Mouse (Mus musculus): ENCODE measurements around the gene Ppara. TPM values are rescaled to one million over a fixed set of nuclear protein-coding genes. Genes with fewer than 3 reads are reported as not detected.

The Ppara gene
- polyA plus RNA-seq, 2 experiments = 4.4 to 6.9 TPM

- 44% methylated on average over 4 of the region's 4 CpGs for WGBS (ENCODE audit: insufficient replicate concordance)
- Histone ChIP-seq H3K4me3 (ENCODE audit: insufficient read depth in 1 of 2, low read depth in 2 of 2, low read length in 2 of 2) (no peak overlapping the region), H3K4me2 (ENCODE audit: low read depth) (no peak overlapping the region), H3K27me3 (ENCODE audit: control insufficient read depth, insufficient read depth, low read length) (no peaks in the 10 kb centered on the region), H3K4me1 (replicated peaks; ENCODE audit: control insufficient read depth in 2 of 2, insufficient read depth in 2 of 2, low read length in 1 of 2) (0 out of 4 replicates have a peak, but pooled peaks cover 0 to 2% of the 10 kb centered on the region in 2 experiments), H3K9ac (replicated peaks) (no peak overlapping the region), H3K27ac (no peak overlapping the region), H3K9me3 (ENCODE audit: control insufficient read depth, low read length) (no peaks in the 10 kb centered on the region), H3K36me3 (replicated peaks; ENCODE audit: control insufficient read depth, insufficient read depth, low read depth) (no peaks in the 10 kb centered on the region)
- TF ChIP-seq EP300 (IDR thresholded peaks at IDR 0.05; ENCODE audit: low read depth) (no peak), CTCF (IDR thresholded peaks at IDR 0.05; ENCODE audit: low read depth) (no peak)
- no peak for ATAC-seq (ENCODE audit: insufficient read depth)
- DNase-seq (ENCODE audit: low read depth in 3 of 3, low spot score in 3 of 3) = no peak
Measured at GRCm38 (mm10) chr15:85717008-85717407, 17.8 kb upstream of the Ppara start.

GRCm38 (mm10) chr15:85717800-85718199, 17.0 kb upstream of the Ppara start:
- no peaks in the 10 kb centered on the region for H3K36me3 ChIP-seq (replicated peaks; ENCODE audit: control insufficient read depth, insufficient read depth, low read depth)
- WGBS (ENCODE audit: insufficient replicate concordance) = 74% methylated on average over 2 of the region's 2 CpGs
- TF ChIP-seq EP300 (IDR thresholded peaks at IDR 0.05; ENCODE audit: low read depth) = no peak
- TF ChIP-seq CTCF (IDR thresholded peaks at IDR 0.05; ENCODE audit: low read depth) = 0 out of 2 replicates have a peak, but pooled peaks have one; percentile 15
- no peak overlapping the region for H3K4me2 ChIP-seq (ENCODE audit: low read depth)
- ATAC-seq (ENCODE audit: insufficient read depth) = no peak
- H3K9ac ChIP-seq (replicated peaks) = no peak overlapping the region
- H3K27ac ChIP-seq = no peak overlapping the region
- no peaks in the 10 kb centered on the region for H3K9me3 ChIP-seq (ENCODE audit: control insufficient read depth, low read length)
- DNase-seq (ENCODE audit: low read depth in 3 of 3, low spot score in 3 of 3) = no peak
- H3K4me3 ChIP-seq (ENCODE audit: insufficient read depth in 1 of 2, low read depth in 2 of 2, low read length in 2 of 2) = no peak overlapping the region
- 0 out of 4 replicates have a peak, but pooled peaks cover 0 to 2% of the 10 kb centered on the region in 2 experiments for H3K4me1 ChIP-seq (replicated peaks; ENCODE audit: control insufficient read depth in 2 of 2, insufficient read depth in 2 of 2, low read length in 1 of 2)
- no peaks in the 10 kb centered on the region for H3K27me3 ChIP-seq (ENCODE audit: control insufficient read depth, insufficient read depth, low read length)

- peaks cover 0 to 4% of the 10 kb centered on the region in 2 experiments; a peak in 2 of 4 replicates for H3K4me1 ChIP-seq (replicated peaks; ENCODE audit: control insufficient read depth in 2 of 2, insufficient read depth in 2 of 2, low read length in 1 of 2)
- no peak for DNase-seq (ENCODE audit: low read depth in 3 of 3, low spot score in 3 of 3)
- TF ChIP-seq CTCF (IDR thresholded peaks at IDR 0.05; ENCODE audit: low read depth) (no peak), EP300 (IDR thresholded peaks at IDR 0.05; ENCODE audit: low read depth) (no peak)
- H3K9ac ChIP-seq (replicated peaks) = no peak overlapping the region
- no peak overlapping the region for H3K4me2 ChIP-seq (ENCODE audit: low read depth)
- 37% methylated on average over 7 of the region's 7 CpGs for WGBS (ENCODE audit: insufficient replicate concordance)
- no peak overlapping the region for H3K27ac ChIP-seq
- no peaks in the 10 kb centered on the region for H3K36me3 ChIP-seq (replicated peaks; ENCODE audit: control insufficient read depth, insufficient read depth, low read depth)
- H3K9me3 ChIP-seq (ENCODE audit: control insufficient read depth, low read length) = no peaks in the 10 kb centered on the region
- ATAC-seq (ENCODE audit: insufficient read depth) = no peak
- no peak overlapping the region for H3K4me3 ChIP-seq (ENCODE audit: insufficient read depth in 1 of 2, low read depth in 2 of 2, low read length in 2 of 2)
- no peaks in the 10 kb centered on the region for H3K27me3 ChIP-seq (ENCODE audit: control insufficient read depth, insufficient read depth, low read length)
Measured at GRCm38 (mm10) chr15:85719017-85719416, 15.8 kb upstream of the Ppara start.

GRCm38 (mm10) chr15:85720366-85720841, 14.4 kb upstream of the Ppara start:
- Histone ChIP-seq H3K9ac (replicated peaks) (no peak overlapping the region), H3K27ac (no peak overlapping the region), H3K4me1 (replicated peaks; ENCODE audit: control insufficient read depth in 2 of 2, insufficient read depth in 2 of 2, low read length in 1 of 2) (peaks cover 0 to 4% of the 10 kb centered on the region in 2 experiments; a peak in 2 of 4 replicates), H3K4me2 (ENCODE audit: low read depth) (no peak overlapping the region), H3K9me3 (ENCODE audit: control insufficient read depth, low read length) (no peaks in the 10 kb centered on the region), H3K4me3 (ENCODE audit: insufficient read depth in 1 of 2, low read depth in 2 of 2, low read length in 2 of 2) (no peak overlapping the region), H3K36me3 (replicated peaks; ENCODE audit: control insufficient read depth, insufficient read depth, low read depth) (no peaks in the 10 kb centered on the region), H3K27me3 (ENCODE audit: control insufficient read depth, insufficient read depth, low read length) (no peaks in the 10 kb centered on the region)
- ATAC-seq (ENCODE audit: insufficient read depth) = no peak
- 49% methylated on average over 6 of the region's 6 CpGs for WGBS (ENCODE audit: insufficient replicate concordance)
- DNase-seq (ENCODE audit: low read depth in 3 of 3, low spot score in 3 of 3) = no peak
- TF ChIP-seq CTCF (IDR thresholded peaks at IDR 0.05; ENCODE audit: low read depth) (no peak), EP300 (IDR thresholded peaks at IDR 0.05; ENCODE audit: low read depth) (no peak)

GRCm38 (mm10) chr15:85724271-85725165, 10.3 kb upstream of the Ppara start:
- H3K36me3 ChIP-seq (replicated peaks; ENCODE audit: control insufficient read depth, insufficient read depth, low read depth) = no peaks in the 10 kb centered on the region
- no peak for DNase-seq (ENCODE audit: low read depth in 3 of 3, low spot score in 3 of 3)
- ATAC-seq (ENCODE audit: insufficient read depth) = no peak
- TF ChIP-seq CTCF (IDR thresholded peaks at IDR 0.05; ENCODE audit: low read depth) (no peak), EP300 (IDR thresholded peaks at IDR 0.05; ENCODE audit: low read depth) (no peak)
- H3K27ac ChIP-seq = no peak overlapping the region
- no peak overlapping the region for H3K9ac ChIP-seq (replicated peaks)
- no peak overlapping the region for H3K4me3 ChIP-seq (ENCODE audit: insufficient read depth in 1 of 2, low read depth in 2 of 2, low read length in 2 of 2)
- H3K9me3 ChIP-seq (ENCODE audit: control insufficient read depth, low read length) = no peaks in the 10 kb centered on the region
- 37% methylated on average over 11 of the region's 11 CpGs for WGBS (ENCODE audit: insufficient replicate concordance)
- H3K27me3 ChIP-seq (ENCODE audit: control insufficient read depth, insufficient read depth, low read length) = no peaks in the 10 kb centered on the region
- no peak overlapping the region for H3K4me2 ChIP-seq (ENCODE audit: low read depth)
- H3K4me1 ChIP-seq (replicated peaks; ENCODE audit: control insufficient read depth in 2 of 2, insufficient read depth in 2 of 2, low read length in 1 of 2) = peaks cover 0 to 4% of the 10 kb centered on the region in 2 experiments; a peak in 2 of 4 replicates

Data from liver, embryonic 14.5 days (tissue).